Mouse (Mus musculus) c-Kit-positive CD71-negative TER-119-negative erythroid progenitor cells, embryonic 14.5 days (primary cell): ENCODE data around the gene Vhl.

Experiments
- DNase-seq: peaks from one replicate; pipeline ENCODE4 v3.0.0-alpha.2; 2013; ENCODE audit warnings: low read depth

Vhl gene

DNA sequence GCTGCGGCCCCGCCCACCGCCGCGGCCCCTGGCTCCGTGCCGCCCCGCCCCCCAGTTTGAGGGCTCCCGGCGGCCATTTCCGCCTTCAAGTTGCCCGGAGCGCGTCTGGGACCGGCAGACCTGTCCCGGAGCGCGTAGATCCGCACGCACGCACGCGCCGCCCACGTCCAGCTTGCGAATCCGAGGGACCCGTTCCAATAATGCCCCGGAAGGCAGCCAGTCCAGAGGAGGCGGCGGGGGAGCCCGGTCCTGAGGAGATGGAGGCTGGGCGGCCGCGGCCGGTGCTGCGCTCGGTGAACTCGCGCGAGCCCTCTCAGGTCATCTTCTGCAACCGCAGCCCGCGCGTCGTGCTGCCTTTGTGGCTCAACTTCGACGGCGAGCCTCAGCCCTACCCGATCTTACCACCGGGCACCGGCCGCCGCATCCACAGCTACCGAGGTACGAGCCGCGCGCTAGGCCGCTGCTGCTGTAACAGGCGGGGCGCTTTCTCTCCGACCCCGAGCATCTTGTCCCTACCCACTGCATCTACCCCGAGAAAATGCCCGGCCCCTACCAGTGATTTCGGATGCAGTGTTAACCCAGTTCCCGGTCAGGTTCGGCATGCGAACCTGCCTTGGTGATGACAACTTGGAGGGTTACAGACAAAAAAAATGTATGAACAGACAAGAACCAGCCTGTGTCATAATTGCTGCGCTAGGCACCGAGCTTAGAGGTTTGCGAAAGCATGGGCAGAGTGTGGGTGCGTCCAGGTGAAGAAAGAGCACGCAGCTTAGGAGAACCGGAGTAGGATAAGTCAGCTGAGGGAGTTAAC lies at the start of gene Vhl:
Vhl (plus strand) TSS at position 19 of the 811 bp plus-strand sequence.
- DNase-seq = peak; percentile 56

DNA sequence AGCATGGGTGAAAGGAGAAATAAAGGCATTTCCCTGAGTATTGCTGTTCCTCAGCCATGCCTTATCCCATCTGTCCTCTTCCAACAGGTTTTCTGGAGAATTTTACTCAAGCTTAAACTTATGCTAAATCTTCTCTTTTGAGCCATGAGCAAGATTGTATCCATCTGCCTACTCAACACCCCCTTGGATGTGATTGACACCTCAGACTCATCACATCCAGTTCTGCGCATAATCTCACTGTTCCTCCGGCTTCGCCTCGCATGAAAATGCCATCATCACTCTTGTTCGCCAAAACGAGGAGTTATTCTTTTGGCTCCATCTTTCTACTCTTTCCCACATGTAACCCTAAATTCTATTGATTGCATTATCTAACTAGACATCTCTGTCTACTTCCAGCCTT lies 47.7 kb upstream of the Vhl start:
- DNase-seq = no peak

DNA sequence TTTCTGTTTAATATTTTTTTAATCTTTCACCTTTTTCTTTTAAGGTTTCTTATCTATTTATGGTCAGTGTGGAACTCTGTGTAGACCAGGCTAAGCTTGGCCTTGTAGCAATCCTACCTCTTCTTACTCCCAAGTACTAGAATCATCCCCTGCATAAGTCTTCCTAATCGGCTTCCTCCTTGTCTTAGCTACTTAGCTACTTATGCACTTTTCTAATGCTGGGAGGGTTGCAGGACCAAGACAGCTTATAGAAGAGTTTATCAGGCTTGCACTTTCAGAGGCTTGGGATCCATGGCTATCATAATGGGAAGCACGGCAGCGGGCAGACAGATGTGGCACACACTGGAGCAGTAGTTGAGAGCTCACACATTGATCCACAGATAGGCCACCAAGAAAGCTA lies 44.5 kb upstream of the Vhl start:
- DNase-seq = no peak

DNA sequence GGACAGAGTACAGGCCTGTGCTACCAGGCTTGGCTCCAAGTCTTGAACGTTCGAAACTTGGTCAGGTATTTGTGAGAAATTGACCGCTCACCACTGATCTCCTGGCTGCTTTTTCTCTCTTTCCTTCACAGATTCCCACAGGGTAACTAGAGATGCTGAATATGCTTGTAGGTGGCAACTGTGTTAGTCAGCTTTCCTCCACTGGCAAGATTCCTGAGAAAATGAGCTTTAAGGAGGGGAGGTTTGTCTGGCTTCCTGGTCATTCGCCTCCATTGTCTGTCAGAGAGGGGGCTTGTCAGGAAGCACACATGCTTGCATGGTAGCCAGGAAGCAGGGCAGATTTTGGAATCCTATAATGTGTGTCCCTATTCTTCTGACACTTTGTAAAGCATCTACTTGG lies 40.7 kb upstream of the Vhl start:
- no peak for DNase-seq

DNA sequence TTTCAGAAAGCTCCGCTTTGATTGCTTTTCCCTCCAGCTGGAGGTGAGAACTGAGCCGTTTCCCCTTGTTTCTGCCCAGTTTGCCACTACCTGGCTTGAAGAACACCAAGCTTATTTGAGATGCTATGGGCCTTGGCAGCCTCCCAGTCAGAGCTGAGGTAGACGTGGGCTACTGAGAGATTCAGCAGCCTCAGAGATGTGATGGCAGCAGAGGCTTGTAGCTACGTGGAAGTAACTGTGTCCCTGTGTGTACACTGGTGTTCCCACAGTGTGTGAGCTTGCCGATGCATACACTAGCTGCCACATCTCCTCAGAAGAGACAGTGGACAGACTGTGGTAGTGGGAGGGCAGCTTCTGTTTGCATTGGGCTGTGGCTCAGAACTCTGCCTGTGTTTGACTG lies 38.7 kb upstream of the Vhl start:
- no peak for DNase-seq

DNA sequence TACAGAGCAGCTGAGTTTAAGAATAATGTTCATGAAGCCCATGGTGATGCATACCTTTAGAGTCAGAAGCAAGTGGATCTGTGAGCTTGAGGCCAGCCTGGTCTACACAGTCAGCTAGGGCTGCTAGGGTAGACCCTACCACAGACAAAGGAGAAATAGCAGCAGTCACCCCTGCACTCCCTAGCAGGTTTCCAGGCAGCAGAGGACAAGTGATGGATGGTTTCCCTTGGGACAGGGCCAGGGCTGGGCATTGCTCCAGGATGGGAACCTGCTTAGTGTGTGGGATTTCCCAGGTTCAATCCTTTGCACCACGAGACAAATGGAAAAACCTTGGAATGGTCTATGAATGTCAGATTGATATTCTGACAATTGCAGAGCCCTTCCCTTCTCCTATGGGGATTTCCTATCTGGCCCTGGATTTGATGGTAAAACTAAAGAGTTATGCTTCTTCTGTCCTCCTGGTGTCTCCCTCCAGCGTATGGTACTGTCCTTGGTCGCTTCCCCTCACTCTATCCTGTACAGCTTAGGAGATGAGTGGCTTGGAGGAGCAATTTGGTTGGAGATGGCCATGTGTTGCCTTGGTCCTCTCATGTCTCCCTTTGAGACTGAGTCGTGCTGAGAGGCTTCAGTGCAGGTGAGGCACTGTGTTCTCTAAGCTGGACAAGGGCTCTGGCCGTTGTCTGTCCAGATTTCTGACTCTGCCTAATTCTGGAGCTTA lies 37.1 kb upstream of the Vhl start:
- DNase-seq = no peak

DNA sequence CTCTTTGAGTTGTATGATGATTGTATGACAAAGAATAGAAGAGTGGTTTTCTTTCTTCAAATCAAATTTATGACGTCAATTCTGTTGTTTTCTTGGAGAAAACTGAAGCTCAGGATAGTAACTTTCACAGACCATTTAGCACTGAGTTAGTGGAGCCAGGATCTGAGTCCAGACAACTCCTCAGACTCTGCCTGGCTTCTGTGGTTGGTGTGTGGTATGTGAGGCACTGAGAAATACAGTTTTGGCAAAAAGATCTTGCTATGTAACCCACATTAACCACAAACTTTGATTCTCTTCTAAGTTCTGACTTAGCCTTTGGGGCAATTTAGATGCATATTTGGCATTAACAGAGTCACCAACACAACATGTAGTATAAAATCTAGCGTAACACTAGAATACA lies 31.1 kb upstream of the Vhl start:
- DNase-seq = no peak

DNA sequence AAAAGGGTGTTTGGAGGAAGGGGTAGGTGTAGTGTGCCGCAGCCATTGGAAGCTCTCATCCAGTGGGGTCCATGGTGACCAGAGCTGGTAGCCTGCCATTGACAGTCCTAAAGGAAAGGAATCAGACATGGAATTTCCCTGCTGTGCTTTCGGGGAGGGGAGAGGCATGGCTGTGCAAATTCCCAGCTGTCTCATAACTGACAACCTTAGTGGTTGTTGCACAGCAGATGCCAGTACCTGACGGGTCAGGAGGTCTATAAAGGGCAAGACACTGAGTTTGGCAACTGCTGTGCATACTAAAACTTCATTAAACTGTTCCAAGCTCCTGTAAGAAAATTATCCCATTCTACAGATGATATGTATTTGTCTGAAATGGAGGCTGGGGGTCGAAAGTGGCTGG lies 25.8 kb upstream of the Vhl start:
- no peak for DNase-seq

DNA sequence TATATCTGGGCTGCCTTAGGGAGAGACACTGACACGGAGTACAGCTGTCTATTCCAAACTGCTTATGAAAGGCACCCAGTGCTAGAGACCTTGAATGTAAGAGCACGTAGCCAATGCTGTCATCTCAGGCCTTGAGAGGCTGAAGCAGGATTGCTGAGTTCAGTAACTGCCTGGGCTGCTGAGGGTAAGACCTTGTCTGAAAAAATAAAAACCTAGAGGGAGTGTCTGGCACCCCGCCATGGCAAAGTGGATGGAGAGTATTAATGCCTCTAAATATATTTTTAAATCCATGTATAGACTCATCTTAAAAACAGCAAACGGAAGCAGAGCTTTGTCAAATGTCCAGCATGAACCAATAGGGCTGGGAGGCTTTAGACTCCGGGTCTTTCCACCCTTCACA lies 23.9 kb upstream of the Vhl start:
- DNase-seq = no peak

DNA sequence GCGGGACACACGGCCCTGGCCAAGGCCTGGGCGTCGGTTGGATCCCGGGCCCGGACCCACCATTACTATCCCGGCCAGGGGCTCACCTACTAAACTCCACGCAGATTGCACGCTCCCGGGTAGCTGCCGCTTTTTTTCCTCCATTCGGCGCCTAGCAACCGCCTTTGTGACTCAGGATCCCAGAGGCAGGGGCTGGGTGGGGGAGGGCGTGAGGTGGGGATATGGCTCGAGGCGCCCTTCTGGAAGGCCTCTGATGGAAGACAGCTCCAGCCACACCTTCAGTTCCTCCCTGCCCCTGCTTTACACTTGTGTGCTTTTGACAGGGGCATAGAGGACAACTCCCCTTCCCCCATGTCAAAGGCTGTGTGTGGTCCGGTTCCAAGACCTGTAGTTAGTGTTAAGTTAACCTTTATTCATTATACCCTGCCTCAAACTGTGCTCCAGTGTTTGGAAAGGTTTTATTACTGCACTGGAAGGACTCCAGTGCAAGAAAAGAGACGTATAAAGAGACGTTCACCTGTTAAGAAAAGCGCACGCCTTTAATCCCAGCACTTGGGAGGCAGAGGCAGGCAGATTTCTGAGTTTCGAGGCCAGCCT lies 23.1 kb upstream of the Vhl start, which contains the start of gene Fancd2os:
Fancd2os (minus strand) TSS at position 173 of the 597 bp plus-strand sequence.
- no peak for DNase-seq

DNA sequence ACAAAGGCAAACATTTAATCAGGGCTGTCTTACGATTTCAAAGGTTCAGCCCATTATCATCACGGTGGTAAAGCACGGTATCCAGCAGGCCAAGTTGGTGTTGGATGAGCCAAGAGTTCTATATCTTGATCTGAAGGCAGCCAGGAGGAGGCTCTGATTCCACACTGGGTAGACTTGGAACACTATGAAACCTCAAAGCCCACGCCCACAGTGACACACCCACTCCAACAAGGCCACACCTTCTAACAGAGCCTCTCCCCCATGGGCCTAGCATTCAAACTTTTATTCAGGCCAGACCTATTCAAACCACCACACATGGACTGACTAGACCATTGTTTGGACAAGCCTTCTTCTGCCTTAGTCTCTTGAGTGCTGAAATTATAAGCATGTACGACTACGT lies 20.9 kb upstream of the Vhl start:
- DNase-seq = no peak

DNA sequence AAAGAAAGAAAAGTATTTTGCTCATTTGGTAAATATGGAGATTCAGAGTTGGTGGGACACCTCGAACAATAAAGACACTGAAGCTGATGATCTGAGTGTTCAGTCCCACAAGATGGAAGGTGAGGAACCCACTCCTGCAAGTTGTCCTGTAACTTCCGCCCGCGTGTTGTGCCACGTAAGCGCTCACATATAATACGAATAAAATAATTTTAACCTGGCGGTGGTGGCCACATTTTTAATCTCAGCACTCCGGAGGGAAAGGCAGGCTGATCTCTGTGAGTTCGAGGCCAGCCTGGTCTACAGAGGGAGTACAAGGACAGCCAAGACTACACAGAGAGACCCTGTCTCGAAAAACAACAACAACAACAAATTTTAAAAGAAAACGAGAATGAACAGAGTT lies 19.8 kb upstream of the Vhl start:
- DNase-seq = no peak

DNA sequence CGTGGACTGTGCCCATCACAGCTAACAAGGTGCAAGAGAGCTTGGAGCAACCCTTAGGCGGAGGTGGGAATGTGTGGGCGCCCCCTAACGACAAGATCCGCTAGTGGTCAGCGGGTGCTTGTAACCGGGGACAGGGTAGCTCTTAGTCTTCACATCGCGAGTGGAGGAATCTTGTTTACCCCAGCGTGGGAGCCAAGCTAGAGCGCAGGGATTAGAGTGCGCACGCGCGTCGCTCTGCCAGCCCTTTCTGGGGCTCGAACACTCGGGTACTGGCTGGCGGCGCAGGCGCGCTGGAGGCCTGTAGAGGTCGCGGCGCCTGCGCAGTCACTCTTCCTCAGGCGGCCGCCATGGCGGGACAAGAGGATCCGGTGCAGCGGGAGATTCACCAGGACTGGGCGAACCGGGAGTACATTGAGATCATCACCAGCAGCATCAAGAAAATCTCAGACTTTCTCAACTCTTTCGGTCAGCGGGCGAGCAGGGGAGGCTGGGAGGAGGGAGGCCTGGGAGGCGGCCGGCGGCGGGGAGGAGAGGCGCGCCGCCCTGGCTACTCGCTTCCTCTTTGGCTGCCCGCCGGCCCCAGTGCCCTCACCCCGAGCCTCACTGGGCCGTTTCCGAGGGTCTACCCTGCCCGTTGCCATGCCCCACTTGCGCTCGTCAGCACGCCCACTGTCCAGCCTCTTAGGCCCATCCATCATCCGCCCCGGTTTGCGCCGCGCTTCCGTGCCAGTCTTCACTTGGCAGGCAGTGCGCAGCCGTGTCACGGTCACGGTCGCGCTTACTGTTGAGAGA lies 19.1 kb upstream of the Vhl start, which contains the start of gene Brk1:
Brk1 (plus strand) TSS at position 341 of the 792 bp plus-strand sequence.
- peak; percentile 62 for DNase-seq

DNA sequence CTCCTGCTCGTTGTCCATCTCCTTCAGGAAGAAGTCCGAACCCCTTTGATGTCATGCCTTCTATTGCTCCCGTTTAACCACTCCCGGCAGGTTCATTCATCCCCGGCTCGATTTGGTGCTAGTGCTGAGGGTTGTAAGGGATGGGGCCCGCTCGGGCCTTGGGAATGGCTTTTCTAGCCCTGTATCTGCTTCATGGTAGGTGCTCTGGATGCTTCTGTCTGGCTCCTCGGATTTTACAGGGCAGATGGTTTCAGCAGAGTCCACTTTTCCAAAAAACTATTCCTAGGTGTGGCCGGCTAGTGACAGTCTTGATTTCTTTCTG lies 18.6 kb upstream of the Vhl start:
- no peak for DNase-seq

DNA sequence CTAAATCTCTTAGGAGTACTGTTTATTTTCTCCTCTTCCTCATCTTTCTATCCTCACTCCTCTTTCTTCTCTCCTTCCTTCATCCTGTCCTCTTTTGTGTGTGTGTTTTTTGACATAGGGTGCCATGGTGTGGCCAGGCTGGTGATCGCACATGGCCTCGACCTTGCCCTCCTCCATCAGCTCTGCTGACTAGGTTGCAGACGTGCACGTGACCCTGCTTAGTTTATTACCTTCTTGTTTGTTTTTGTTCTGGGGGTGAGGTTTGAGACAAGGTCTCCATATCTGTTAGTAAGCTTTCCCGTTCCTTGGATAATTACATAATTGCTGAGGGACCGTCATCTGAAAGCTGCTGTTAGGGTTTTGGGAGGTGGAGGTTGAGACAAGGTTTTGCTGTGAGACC lies 14.9 kb upstream of the Vhl start:
- no peak for DNase-seq

DNA sequence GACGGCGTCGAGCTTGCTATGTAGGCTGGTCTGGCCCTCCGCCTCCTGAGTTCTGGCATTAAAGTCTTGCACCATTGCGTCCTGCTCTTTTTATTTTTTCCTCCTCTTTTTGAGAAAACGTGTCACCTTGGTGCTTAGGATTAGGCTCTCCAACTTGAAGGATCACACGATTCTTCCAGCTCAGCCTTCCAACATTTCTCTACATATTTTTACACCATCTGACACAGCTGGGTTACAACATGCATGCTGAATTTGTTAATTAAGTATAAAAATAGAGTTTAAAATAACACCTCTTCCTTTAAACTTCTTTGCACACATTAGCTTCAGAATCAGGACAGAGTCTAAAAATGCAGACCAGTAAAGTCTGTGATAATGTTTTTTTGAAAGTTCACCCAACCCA lies 14.5 kb upstream of the Vhl start:
- no peak for DNase-seq

DNA sequence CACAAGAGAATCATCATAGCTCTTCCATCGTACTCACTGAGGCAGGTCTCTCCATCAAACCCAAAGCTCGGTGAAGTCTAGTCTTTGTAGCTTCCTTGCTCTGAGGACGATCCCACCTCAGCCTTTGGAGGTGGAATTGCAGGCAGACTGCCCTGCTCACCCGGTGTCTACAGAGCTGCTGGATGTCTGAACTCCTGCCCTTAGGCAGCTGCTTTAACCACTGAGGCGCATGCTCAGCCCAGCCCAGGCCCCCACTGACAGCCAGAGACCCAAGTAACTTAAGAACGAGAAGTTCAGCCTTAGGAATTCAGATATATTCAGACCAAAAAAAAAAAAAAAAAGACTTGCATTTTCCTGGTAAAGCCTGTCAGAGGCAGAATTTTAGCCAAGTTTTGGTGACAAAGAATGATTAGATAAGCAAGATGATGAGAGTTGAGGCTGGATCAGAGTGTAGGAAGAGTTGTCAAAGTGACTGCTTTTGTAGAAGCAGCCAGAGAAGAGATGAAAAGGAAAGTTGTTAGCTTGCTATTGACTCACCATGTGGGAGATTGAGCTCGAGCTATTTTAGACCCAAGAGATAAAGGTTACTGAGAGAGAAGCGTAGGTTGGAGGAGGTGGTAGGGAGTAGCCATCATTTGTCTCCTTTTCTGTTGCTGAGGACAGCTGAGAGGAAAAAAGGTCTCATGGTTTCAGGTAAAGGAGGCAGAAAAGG lies 11.3 kb upstream of the Vhl start:
- no peak for DNase-seq

DNA sequence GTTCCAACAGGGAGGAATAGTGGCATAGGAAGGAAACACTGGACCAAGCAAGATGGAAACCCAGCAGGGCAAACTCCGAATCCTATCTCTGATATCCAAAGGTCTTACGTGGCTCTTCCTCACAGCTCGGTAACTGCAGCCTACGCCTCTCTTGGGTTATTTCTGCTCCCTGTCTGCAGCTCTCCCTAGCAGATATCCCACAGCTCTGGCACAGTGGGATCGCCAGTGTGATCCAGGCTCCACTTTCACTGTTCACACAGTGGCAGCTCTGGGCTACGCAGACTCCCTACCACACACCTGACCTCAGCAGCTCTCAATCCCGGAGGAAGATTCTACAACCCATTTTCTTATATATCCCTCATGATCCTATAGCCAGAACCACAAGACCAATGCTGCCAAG lies 9.6 kb upstream of the Vhl start:
- DNase-seq = no peak

DNA sequence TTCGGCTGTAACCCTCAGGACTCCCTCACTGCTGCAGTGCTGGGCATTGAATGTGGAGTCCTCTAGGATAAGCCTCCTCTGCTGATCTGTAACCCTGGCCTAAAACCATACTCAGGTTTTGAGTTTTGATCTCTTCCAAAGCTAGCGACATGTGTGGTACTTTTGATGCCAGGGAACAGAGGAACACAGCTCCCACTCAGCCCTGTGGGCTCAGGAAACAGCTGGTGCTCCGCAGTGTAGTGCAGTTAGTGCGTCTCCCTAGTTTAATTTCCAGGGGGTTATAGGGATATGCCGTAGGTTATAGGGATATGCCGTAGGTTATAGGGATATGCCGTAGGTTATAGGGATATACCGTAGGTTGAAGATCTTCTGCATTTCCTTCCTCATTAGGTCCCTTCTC lies 8.8 kb upstream of the Vhl start:
- DNase-seq = no peak

DNA sequence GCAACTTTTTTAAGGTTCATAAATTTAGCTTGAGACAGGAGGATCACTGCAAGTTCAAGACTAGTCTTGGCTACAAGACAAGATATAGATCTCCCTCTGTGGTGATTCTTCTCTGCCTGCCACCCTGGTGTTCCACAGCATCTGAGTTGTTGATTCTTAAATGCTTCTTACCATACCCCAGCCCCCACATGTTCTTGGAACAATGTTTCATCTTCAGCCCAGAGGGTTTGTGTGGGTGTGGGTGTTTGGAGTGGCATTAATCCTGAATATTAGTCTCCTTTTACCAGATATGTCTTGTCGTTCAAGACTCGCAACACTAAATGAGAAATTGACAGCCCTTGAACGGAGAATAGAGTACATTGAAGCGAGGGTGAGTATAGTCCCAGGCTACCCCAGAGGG lies 8.3 kb upstream of the Vhl start:
- no peak for DNase-seq

DNA sequence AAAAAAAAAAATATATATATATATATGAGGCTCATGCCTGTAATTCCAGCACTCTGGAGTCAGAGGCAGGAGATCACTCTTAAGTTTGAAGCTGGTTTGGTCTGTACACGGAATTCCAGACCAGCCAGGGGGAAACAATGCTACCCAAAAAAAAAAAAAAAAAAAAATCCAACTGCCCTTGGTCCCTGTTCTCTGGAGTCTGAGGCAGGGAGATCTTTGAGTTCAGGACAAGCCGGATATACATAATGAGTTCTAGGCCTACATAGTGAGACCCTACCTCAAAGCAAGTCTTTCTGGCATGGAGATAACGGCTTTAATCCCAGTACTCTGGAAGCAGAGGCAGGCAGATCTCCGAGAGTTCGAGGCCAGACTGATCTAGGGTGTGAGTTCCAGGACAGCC lies 373 bp upstream of the Vhl start:
- no peak for DNase-seq
